Mouse (Mus musculus) lung, postnatal 0 days (tissue): ENCODE measurements around the gene Fam216a. TPM values are rescaled to one million over a fixed set of nuclear protein-coding genes. Genes with fewer than 3 reads are reported as not detected.

Experiments
- ATAC-seq: fragments of 200-750 bp; cut with Nextera tagmentation; 2 replicates; pipeline ENCODE4 v1.8.0; 2017; ENCODE audit warnings: moderate library complexity
- DNase-seq: peaks from one replicate; pipeline ENCODE4 v3.0.0-alpha.2; 2016; ENCODE audit warnings: low spot score
- H3K27ac ChIP-seq: fragments of 300-500 bp; sonication (generic); 2 replicates; pipeline ENCODE4 v1.5.1; 2014; ENCODE audit warnings: antibody characterized with exemption, mild to moderate bottlenecking, low read length, mixed read lengths
- H3K27me3 ChIP-seq: fragments of 300-500 bp; sonication (generic); replicated peaks from 2 replicates; pipeline ENCODE4 v1.6.1; 2014; ENCODE audit warnings: low read length, mixed read lengths; ENCODE audit not compliant: insufficient read depth
- H3K36me3 ChIP-seq: fragments of 300-500 bp; sonication (generic); 2 replicates; pipeline ENCODE4 v1.6.1; 2014; ENCODE audit warnings: low read length, mixed read lengths; ENCODE audit not compliant: insufficient read depth
- H3K4me1 ChIP-seq: fragments of 300-500 bp; sonication (generic); 2 replicates; pipeline ENCODE4 v1.6.1; 2014; ENCODE audit warnings: antibody characterized with exemption, low read depth, low read length, mixed read lengths; ENCODE audit not compliant: insufficient read depth
- H3K4me2 ChIP-seq: fragments of 300-500 bp; sonication (generic); replicated peaks from 2 replicates; pipeline ENCODE4 v1.6.1; 2014; ENCODE audit warnings: low read depth, mild to moderate bottlenecking, low read length, moderate library complexity, mixed read lengths
- H3K4me3 ChIP-seq: fragments of 300-500 bp; sonication (generic); 2 replicates; pipeline ENCODE4 v1.5.1; 2014; ENCODE audit warnings: low read depth, low read length
- H3K9ac ChIP-seq: fragments of 300-500 bp; sonication (generic); replicated peaks from 2 replicates; pipeline ENCODE4 v1.6.1; 2014; ENCODE audit warnings: low read depth, mild to moderate bottlenecking
- H3K9me3 ChIP-seq: fragments of 300-500 bp; sonication (generic); 2 replicates; pipeline ENCODE4 v1.6.1; 2016; ENCODE audit warnings: low read length, mixed read lengths
- CTCF ChIP-seq: IDR thresholded peaks from 2 replicates; pipeline ENCODE4 v1.5.1; 2016; ENCODE audit warnings: antibody characterized with exemption, mild to moderate bottlenecking
- EP300 ChIP-seq: IDR thresholded peaks from 2 replicates; pipeline ENCODE4 v1.6.1; 2016; ENCODE audit warnings: antibody characterized with exemption, mild to moderate bottlenecking, control low read depth
- WGBS: fragments of 180-500 bp; shearing (Covaris S2); extraction: QIAGEN DNeasy Blood & Tissue Kit; methylation state at CpG from one replicate; pipeline ENCODE4 v1.1.7; 2014; 5-methylcytosine and 5-hydroxymethylcytosine counted together
- polyA plus RNA-seq: library from polyadenylated mRNA; unstranded; fragments of >200 nt; fragmentation: Nextera tagmentation; extraction: Ambion mirVana; gene quantifications from 2 replicates; pipeline ENCODE4 v1.2.1, GENCODE M21; 2015

The Fam216a gene
- polyA plus RNA-seq, 1 experiment from 2014 or later: 41.0 TPM

GRCm38 (mm10) chr5:122353807-122354491, 18.2 kb downstream of the Fam216a start, which contains the start of the genes Rad9b and Vps29:
Gene Rad9b, minus strand, starts transcription at chr5:122354233.
Gene Vps29, plus strand, starts transcription at chr5:122354369.
- H3K9ac ChIP-seq: peak within 1 kb of the TSS; percentile 77
- TF ChIP-seq CTCF: no peak
- TF ChIP-seq EP300: peak; percentile 78
- peak; percentile 95 for ATAC-seq
- H3K27me3 ChIP-seq: no peaks in the 10 kb centered on the region
- 2% methylated on average over 48 of the region's 51 CpGs for WGBS
- H3K4me3 ChIP-seq: peak within 1 kb of the TSS; percentile 80
- H3K36me3 ChIP-seq: no peaks in the 10 kb centered on the region
- H3K4me1 ChIP-seq: 0 out of 2 replicates have a peak, but pooled peaks cover 6% of the 10 kb centered on the region
- H3K4me2 ChIP-seq: peak within 1 kb of the TSS; percentile 73
- no peaks in the 10 kb centered on the region for H3K9me3 ChIP-seq
- DNase-seq: peak; percentile 99
- H3K27ac ChIP-seq: peak within 1 kb of the TSS; percentile 69

GRCm38 (mm10) chr5:122345777-122346176, 26.4 kb downstream of the Fam216a start:
- TF ChIP-seq CTCF (peak; percentile 21), EP300 (no peak)

GRCm38 (mm10) chr5:122344260-122344659, 27.9 kb downstream of the Fam216a start:
- TF ChIP-seq EP300 (no peak), CTCF (peak; percentile 93)
- Histone ChIP-seq H3K27me3 (no peaks in the 10 kb centered on the region), H3K9ac (no peak overlapping the region), H3K9me3 (no peaks in the 10 kb centered on the region), H3K4me2 (no peak overlapping the region), H3K4me3 (no peak overlapping the region), H3K36me3 (no peaks in the 10 kb centered on the region), H3K27ac (no peak overlapping the region), H3K4me1 (no peaks in the 10 kb centered on the region)
- peak; percentile 70 for ATAC-seq
- peak; percentile 80 for DNase-seq
- 8% methylated on average over 5 of the region's 5 CpGs for WGBS

More at GRCm38 (mm10) chr5:122345777-122346176, 26.4 kb downstream of the Fam216a start:
- 76% methylated on average over 4 of the region's 4 CpGs for WGBS
- DNase-seq: no peak
- no peak overlapping the region for H3K9ac ChIP-seq
- H3K9me3 ChIP-seq: no peaks in the 10 kb centered on the region
- H3K27me3 ChIP-seq: no peaks in the 10 kb centered on the region
- no peak for ATAC-seq
- no peak overlapping the region for H3K4me3 ChIP-seq
- H3K36me3 ChIP-seq: no peaks in the 10 kb centered on the region
- H3K4me1 ChIP-seq: no peaks in the 10 kb centered on the region
- H3K4me2 ChIP-seq: no peak overlapping the region
- H3K27ac ChIP-seq: no peak overlapping the region

DNA sequence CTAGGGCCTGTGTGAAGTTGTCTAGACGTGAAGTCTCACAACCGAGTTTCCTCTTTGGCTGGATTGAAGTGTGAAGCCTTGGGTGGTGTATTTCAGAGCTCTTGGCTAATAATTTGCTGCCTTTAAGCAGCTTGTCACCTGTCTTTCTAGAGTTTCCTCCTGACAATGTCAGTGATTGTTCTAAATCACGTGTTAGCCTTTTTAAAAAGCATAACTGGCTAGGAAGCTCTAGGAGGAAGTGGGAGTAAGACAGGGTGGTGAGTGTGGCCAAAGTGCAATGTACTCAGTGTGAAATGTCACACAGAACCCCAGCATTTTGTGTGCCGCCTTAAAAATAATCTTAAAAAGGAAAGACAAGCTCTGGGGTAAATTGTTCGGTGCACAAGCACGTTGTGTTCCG, 28.4 kb downstream of the Fam216a start:
- Histone ChIP-seq H3K9me3 (no peaks in the 10 kb centered on the region), H3K4me3 (no peak overlapping the region), H3K27ac (no peak overlapping the region), H3K4me1 (no peaks in the 10 kb centered on the region), H3K9ac (no peak overlapping the region), H3K4me2 (no peak overlapping the region), H3K27me3 (no peaks in the 10 kb centered on the region), H3K36me3 (no peaks in the 10 kb centered on the region)
- DNase-seq: peak; percentile 49
- TF ChIP-seq EP300 (no peak), CTCF (no peak)
- 42% methylated on average over 7 of the region's 7 CpGs for WGBS
- ATAC-seq: peak; percentile 46

- TF ChIP-seq CTCF: no peak
- TF ChIP-seq EP300: no peak
- Histone ChIP-seq H3K36me3 (no peaks in the 10 kb centered on the region), H3K9ac (no peak overlapping the region), H3K27ac (no peak overlapping the region), H3K27me3 (no peaks in the 10 kb centered on the region), H3K4me1 (no peaks in the 10 kb centered on the region), H3K4me2 (no peak overlapping the region), H3K4me3 (no peak overlapping the region), H3K9me3 (no peaks in the 10 kb centered on the region)
- 63% methylated on average over 1 of the region's 1 CpGs for WGBS
- ATAC-seq (no peak), DNase-seq (no peak)
Observed at GRCm38 (mm10) chr5:122342874-122343273, 29.3 kb downstream of the Fam216a start.

GRCm38 (mm10) chr5:122336554-122337294, 35.4 kb downstream of the Fam216a start:
- no peak for TF ChIP-seq CTCF
- TF ChIP-seq EP300: no peak
- no peak overlapping the region for H3K9ac ChIP-seq
- H3K9me3 ChIP-seq: no peaks in the 10 kb centered on the region
- no peak overlapping the region for H3K27ac ChIP-seq
- DNase-seq (peak; percentile 46), ATAC-seq (peak; percentile 62)
- no peak overlapping the region for H3K4me2 ChIP-seq
- H3K4me3 ChIP-seq: no peak overlapping the region
- H3K36me3 ChIP-seq: no peaks in the 10 kb centered on the region
- H3K27me3 ChIP-seq: no peaks in the 10 kb centered on the region
- 71% methylated on average over 7 of the region's 7 CpGs for WGBS
- no peaks in the 10 kb centered on the region for H3K4me1 ChIP-seq
